Mouse (Mus musculus): ENCODE results near the gene Abca13. TPM values are rescaled to one million over a fixed set of nuclear protein-coding genes. Genes with fewer than 3 reads are reported as not detected.

Gene Abca13
- total RNA-seq, 2 experiments from 2014 or later, result not detected

GRCm38 (mm10) chr11:9624753-9625152 lies 433.0 kb downstream of the Abca13 start:
- DNase-seq, result no peak
- intact Hi-C loops (cut with DNase I), result no loop called here

DNA sequence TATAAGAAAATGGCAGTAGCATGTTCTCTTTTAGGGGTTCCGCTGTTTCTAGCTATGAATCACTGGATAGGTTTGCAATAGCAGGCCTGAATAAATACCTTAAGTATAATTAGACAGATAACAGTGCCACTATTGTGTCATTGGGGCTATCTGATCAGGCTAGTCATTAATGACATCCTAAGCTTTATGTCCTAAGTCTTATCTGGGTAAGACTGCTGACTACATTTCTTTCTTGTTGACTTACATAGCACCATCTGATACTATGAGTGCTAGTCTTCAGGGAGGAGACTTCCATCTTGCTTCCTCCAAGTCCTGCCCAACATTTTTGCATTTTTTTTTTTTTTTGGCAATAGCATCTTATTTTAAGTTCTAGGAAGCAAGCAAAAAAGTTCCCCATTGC lies 434.1 kb downstream of the Abca13 start:
- no peak for DNase-seq
- intact Hi-C loops (cut with DNase I), result no loop called here

GRCm38 (mm10) chr11:9647272-9647671 lies 455.5 kb downstream of the Abca13 start:
- DNase-seq, result no peak
- intact Hi-C loops (cut with DNase I), result no loop called here

DNA sequence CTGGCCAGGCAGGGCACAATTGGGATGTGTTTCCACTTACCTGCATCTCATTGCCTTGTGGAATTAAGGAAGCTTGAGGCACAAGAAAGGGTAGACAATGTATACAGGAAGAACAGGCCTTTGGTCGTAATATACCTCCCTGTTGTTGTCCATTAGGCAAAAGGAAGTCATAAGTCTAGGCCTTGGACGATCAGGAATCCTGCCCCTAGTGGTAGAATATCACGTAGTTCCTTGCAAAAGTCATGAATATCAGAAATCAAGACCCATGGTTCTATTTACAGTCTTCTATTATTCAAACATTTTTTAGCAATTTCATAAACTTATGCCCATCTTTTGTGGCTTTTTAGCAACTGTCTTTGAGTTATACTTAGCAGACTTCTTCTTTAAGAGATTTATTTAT lies 456.2 kb downstream of the Abca13 start:
- intact Hi-C loops (cut with DNase I), result no loop called here
- no peak for DNase-seq

DNA sequence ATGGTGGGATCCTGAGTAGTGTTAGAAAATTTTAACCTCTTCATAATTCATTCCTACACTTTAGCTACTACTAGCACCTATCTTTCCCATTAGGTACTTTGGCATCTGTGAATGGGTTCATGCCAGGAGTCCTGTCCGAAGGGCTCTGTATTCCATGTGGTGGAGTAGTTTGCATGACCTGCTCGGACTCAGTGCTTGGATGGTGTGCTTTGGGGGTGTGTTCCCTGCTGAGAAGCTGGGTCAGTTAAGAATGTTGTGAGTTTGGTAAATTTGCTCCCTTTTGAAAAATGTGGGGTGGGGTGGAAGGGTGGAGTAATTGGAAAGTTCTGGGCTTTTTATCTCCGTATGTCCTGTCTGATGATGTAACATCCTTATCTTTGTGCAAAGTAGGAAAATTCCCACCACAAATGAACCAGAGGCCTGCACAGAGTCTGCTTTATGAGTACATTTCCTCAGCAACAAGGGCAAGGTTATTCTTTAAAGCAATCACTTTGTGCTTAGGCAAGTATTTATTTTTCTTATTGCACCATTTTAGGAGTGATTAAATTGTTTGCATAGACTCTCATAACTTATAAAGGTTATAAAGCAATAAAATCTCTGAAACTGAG lies 475.0 kb downstream of the Abca13 start:
- intact Hi-C loops (cut with DNase I), result no loop called here

GRCm38 (mm10) chr11:9669430-9669829 lies 477.7 kb downstream of the Abca13 start:
- intact Hi-C loops (cut with DNase I), result no loop called here
- DNase-seq, result no peak

More for the DNA sequence above, 475.0 kb downstream of the Abca13 start:
- no peak for DNase-seq

DNA sequence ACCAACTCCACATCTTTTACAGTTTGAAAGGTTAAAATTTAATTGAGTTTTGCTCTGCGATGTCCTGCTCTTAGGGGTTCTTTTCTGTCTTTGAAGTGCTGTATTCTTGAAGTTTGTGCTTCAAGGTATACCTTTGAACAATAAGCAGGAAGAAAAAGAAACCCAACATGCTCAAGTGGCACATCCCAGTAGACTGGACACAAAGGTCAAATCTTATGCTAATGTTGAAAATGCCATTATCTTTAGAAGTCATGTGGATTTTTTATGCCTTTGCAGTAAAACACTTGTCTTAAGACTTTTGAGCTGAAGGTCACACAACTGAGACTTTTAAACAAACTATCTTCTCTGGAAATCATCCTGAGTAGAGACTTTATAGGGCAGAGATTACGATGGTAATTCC lies 493.2 kb downstream of the Abca13 start:
- intact Hi-C loops (cut with DNase I), result no loop called here

DNA sequence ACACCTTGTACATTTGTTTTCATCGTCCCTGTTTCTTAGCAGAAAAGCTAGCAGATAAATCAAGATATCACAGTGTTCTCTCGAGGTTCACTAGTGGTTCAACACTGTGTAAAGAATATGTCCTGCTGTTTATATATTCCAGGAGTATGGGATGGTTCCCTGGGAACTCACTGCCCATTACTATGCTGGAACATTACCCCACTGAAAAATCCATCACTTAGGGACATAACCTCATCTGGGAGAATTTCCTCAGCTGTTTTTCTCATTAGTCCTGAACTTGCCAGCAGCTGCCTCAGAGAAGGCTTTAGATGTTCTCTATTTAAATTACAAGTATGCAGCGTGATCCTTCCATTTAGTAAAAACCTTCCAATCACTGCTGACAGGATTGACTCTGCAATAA lies 513.4 kb downstream of the Abca13 start:
- no peak for DNase-seq
- intact Hi-C loops (cut with DNase I), result no loop called here

More for the DNA sequence above, 493.2 kb downstream of the Abca13 start:
- DNase-seq, result no peak

- intact Hi-C loops (cut with DNase I), result no loop called here
- no peak for DNase-seq
Measured at GRCm38 (mm10) chr11:9727810-9728490, 536.2 kb downstream of the Abca13 start.

DNA sequence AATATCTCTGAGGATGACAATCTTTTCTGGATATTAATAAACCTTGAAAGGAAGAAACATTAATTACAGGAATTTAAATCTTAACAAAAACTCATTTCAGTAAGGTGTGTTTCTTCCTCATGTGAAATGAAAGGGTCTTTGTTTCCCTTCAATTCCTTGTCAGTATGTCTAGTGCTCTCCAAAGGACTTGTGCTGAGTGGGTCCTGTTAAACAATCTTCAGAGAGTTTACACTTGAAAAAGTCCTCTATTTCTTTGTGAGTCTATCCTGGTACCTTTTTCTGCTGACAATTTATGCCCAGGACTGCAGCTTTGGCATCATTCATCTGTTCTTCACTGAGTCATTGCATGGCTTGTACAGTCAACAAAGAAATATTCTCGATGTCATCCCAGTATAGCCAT lies 539.6 kb downstream of the Abca13 start:
- intact Hi-C loops (cut with DNase I), result no loop called here
- DNase-seq, result no peak

Other genes starting within 250 kb of the Abca13 start
- gene Pkd1l1, start 218.7 kb upstream of the Abca13 start, total RNA-seq (2021), result not detected
- 10 to 100 TPM; 11.3 to 16.1 TPM for gene Hus1, start 180.8 kb upstream of the Abca13 start, total RNA-seq (2021)
- gene Gm11992, start 143.3 kb upstream of the Abca13 start, total RNA-seq (2021), result 1 to 10 TPM; 2.2 to 2.6 TPM
- gene Sun3, start 143.0 kb upstream of the Abca13 start, total RNA-seq (2021), result 1 to 10 TPM; 4.8 to 5.5 TPM
- gene Upp1, start 73.8 kb upstream of the Abca13 start, total RNA-seq (2021), result 10 to 100 TPM; 25.4 to 26.5 TPM